Mouse (Mus musculus) neural tube, embryonic 12.5 days (tissue): ENCODE measurements around the gene Gtf2h3. TPM values are rescaled to one million over a fixed set of nuclear protein-coding genes. Genes with fewer than 3 reads are reported as not detected.
A peak's percentile ranks its signal among the peaks of the same experiment; 100 is the strongest.

ENCODE experiments used
- ATAC-seq: fragments of 200-750 bp; cut with Nextera tagmentation; 2 replicates; pipeline ENCODE4 v1.8.0; 2017; ENCODE audit warnings: low read depth, mild to moderate bottlenecking, moderate TSS enrichment, moderate library complexity; ENCODE audit not compliant: low FRiP score
- H3K27ac ChIP-seq: fragments of 300-500 bp; sonication (generic); 2 replicates; pipeline ENCODE4 v1.5.1; 2016
- H3K27me3 ChIP-seq: fragments of 300-500 bp; sonication (generic); replicated peaks from 2 replicates; pipeline ENCODE4 v1.6.1; 2016; ENCODE audit warnings: mild to moderate bottlenecking
- H3K36me3 ChIP-seq: fragments of 300-500 bp; sonication (generic); 2 replicates; pipeline ENCODE4 v1.6.1; 2016; ENCODE audit warnings: mild to moderate bottlenecking
- H3K4me1 ChIP-seq: fragments of 300-500 bp; sonication (generic); 2 replicates; pipeline ENCODE4 v1.6.1; 2016
- H3K4me2 ChIP-seq: fragments of 300-500 bp; sonication (generic); replicated peaks from 2 replicates; pipeline ENCODE4 v1.6.1; 2016; ENCODE audit warnings: mild to moderate bottlenecking
- H3K4me3 ChIP-seq: fragments of 300-500 bp; sonication (generic); 2 replicates; pipeline ENCODE4 v1.5.1; 2016
- H3K9ac ChIP-seq: fragments of 300-500 bp; sonication (generic); 2 replicates; pipeline ENCODE4 v1.6.1; 2016; ENCODE audit warnings: mild to moderate bottlenecking
- H3K9me3 ChIP-seq: fragments of 300-500 bp; sonication (generic); 2 replicates; pipeline ENCODE4 v1.6.1; 2016; ENCODE audit warnings: mild to moderate bottlenecking
- WGBS: fragments of 180-500 bp; shearing (Covaris S2); methylation state at CpG from one replicate; pipeline ENCODE4 v1.1.7; 2016; 5-methylcytosine and 5-hydroxymethylcytosine counted together
- polyA plus RNA-seq: library from polyadenylated mRNA; unstranded; fragments of >200 nt; fragmentation: Nextera tagmentation; extraction: Ambion mirVana; gene quantifications from 2 replicates; pipeline ENCODE4 v1.2.1, GENCODE M21; 2016

The Gtf2h3 gene
- 62.0 and 71.2 TPM in 2 replicates for polyA plus RNA-seq

DNA sequence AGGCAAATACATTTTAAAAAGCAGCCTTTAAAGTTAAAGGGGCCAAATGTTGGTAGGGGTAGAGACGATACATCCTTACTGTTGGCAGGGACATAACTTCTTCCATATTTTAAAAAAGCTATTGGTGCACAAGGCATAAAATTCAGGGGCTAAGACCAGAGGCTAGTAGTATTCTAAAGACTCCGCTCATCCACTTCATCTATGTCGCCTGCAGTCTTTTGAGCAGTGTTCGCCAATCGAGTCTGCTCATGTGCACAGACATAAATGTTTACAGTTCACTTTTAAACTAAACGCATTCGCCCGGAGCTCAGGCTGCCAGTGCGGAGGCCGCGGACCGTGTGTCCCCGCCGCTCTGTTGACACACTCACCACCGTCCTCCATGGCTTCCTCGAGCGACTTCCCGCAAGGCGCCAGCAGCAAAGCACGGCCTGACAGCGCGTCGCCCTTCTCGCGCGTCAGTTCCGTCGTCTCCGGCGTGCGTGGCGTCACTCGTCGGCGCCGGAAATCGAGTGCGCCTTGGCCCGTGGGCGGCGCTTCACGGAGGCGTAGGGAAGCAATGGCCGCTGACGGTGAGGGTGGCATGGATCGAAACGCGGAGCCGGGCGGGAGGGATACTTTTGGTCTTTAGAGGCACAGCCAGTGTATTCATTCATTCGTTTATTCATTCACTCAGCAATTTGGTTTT is at the start of gene Gtf2h3, which contains the start of gene Eif2b1:
Gene Gtf2h3, plus strand, starts transcription at position 508 of the 685 bp plus-strand sequence.
Gene Eif2b1, minus strand, starts transcription at position 499 of the 685 bp plus-strand sequence.
- Histone ChIP-seq H3K27ac (no peak within 1 kb of the TSS), H3K9ac (peak within 1 kb of the TSS; percentile 68), H3K27me3 (no peaks in the 10 kb centered on the region), H3K36me3 (peaks cover 55% of the 10 kb centered on the region), H3K4me1 (peaks cover 21% of the 10 kb centered on the region), H3K4me2 (peak within 1 kb of the TSS; percentile 66), H3K4me3 (peak within 1 kb of the TSS; percentile 77), H3K9me3 (no peaks in the 10 kb centered on the region)
- ATAC-seq, result peak; percentile 92
- 1% methylated on average over 51 of the region's 51 CpGs for whole genome bisulfite sequencing

DNA sequence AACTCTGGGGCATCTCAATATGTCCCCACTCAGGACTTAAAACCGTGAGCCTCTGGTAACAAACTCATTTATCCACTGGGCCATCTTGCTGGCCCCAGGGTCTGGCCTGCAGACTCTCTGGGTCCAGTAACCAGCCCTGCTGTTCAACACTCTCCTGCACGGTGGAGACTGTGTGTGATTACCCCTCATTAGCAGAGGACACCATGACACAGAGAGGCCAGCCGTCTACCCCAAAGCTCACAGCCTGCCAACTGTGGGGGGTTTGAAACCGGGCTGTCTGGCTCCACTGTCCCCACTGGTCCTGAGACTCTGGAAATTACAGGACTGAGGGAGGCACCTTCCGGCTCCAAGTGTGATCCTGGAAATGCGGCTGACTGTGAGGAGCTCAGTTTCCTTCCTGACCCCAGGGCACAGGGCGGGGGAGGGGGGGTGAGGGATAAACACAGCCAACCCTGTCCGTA is 49.7 kb upstream of the Gtf2h3 start:
- 30% methylated on average over 8 of the region's 8 CpGs for WGBS
- 0 out of 2 replicates have a peak, but pooled peaks cover 3% of the 10 kb centered on the region for H3K36me3 ChIP-seq
- ATAC-seq, result no peak
- H3K4me2 ChIP-seq, result peak overlapping the region; percentile 83
- H3K27ac ChIP-seq, result no peak overlapping the region
- H3K27me3 ChIP-seq, result no peaks in the 10 kb centered on the region
- H3K9ac ChIP-seq, result peak overlapping the region; percentile 40
- H3K4me3 ChIP-seq, result peak overlapping the region; percentile 75
- H3K9me3 ChIP-seq, result no peaks in the 10 kb centered on the region
- H3K4me1 ChIP-seq, result peaks cover 38% of the 10 kb centered on the region

DNA sequence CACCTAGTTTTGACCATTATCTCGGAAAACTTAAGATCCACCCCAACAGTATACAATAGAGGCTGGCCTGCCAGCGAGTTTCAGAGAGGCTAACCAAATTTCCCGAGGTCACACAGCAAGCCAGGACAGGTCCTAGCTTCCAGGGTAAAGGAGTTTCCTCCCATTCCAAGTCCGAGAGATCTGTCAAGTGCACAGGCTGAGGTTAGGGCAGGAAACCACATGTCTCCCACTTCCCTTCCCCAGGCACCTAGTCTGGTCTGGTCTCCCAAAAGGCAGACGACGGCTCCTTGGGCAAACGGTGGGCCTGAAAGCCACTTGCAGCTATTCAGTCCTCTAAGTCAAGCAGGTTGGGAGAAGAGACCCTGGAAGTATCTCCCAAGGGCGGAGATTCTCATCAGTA is 49.2 kb upstream of the Gtf2h3 start:
- no peak for ATAC-seq
- H3K4me2 ChIP-seq, result peak overlapping the region; percentile 83
- WGBS, result 64% methylated on average over 8 of the region's 8 CpGs
- no peaks in the 10 kb centered on the region for H3K9me3 ChIP-seq
- peak overlapping the region; percentile 75; the same call in 1 of the 2 replicates for H3K4me3 ChIP-seq
- no peaks in the 10 kb centered on the region for H3K27me3 ChIP-seq
- H3K4me1 ChIP-seq, result peaks cover 38% of the 10 kb centered on the region
- 0 out of 2 replicates have a peak, but pooled peaks cover 3% of the 10 kb centered on the region for H3K36me3 ChIP-seq
- H3K27ac ChIP-seq, result no peak overlapping the region
- H3K9ac ChIP-seq, result peak overlapping the region; percentile 40; the same call in 1 of the 2 replicates

GRCm38 (mm10) chr5:124530655-124531582 is 48.0 kb upstream of the Gtf2h3 start, which contains the start of gene Rilpl1:
Gene Rilpl1, minus strand, starts transcription at chr5:124531391.
- H3K9ac ChIP-seq, result peak within 1 kb of the TSS; percentile 75
- WGBS, result under 1% methylated on average over 95 of the region's 96 CpGs
- H3K4me2 ChIP-seq, result peak within 1 kb of the TSS; percentile 83
- H3K4me1 ChIP-seq, result peaks cover 38% of the 10 kb centered on the region
- peak within 1 kb of the TSS; percentile 75 for H3K4me3 ChIP-seq
- H3K36me3 ChIP-seq, result 0 out of 2 replicates have a peak, but pooled peaks cover 3% of the 10 kb centered on the region
- no peaks in the 10 kb centered on the region for H3K27me3 ChIP-seq
- no peaks in the 10 kb centered on the region for H3K9me3 ChIP-seq
- peak; percentile 93 for ATAC-seq
- H3K27ac ChIP-seq, result peak within 1 kb of the TSS; percentile 42

DNA sequence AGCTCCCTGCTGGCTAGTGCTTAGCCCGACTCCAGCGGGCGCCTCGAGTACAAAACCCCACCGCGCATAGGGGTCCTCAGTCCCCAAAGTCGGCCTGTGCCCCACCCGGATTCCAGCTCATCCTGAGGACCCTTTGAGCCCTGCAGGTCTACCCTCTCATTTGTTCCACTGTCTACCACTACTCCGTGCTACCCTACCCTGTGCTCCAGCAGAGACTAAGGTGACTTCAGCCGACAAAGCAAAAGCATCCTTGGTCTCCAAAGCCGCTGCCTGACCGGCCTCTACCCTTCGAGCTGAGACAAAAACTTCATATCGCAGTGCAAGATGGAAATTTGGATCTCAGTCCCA is 47.4 kb upstream of the Gtf2h3 start:
- Histone ChIP-seq H3K36me3 (no peaks in the 10 kb centered on the region), H3K4me2 (peak overlapping the region; percentile 83), H3K27ac (peak overlapping the region; percentile 37; the same call in 1 of the 2 replicates), H3K4me3 (peak overlapping the region; percentile 75), H3K9ac (peak overlapping the region; percentile 75), H3K27me3 (no peaks in the 10 kb centered on the region), H3K4me1 (peaks cover 38% of the 10 kb centered on the region), H3K9me3 (no peaks in the 10 kb centered on the region)
- WGBS, result 13% methylated on average over 14 of the region's 14 CpGs
- ATAC-seq, result peak; percentile 59

DNA sequence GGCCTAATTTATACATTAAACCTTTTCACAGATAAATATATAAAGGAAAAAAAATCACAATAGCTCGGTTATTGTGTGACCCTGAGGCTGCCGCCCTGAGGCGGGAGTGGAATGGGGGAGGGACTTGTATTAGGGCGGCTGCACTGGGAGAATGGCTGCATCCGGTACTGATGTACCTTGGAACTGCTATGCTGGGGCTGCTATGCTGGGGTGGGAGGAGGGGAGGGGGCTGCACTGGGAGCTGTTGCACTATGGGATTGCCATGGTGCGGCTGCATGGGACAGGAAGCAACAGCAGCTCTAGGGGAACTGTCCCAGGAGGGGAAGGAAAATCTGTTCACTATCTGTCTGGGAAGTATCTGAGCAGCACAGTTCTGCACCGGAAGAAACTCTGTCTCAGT is 46.5 kb upstream of the Gtf2h3 start:
- no peak overlapping the region for H3K4me2 ChIP-seq
- no peaks in the 10 kb centered on the region for H3K36me3 ChIP-seq
- H3K27ac ChIP-seq, result no peak overlapping the region
- 0 out of 2 replicates have a peak, but pooled peaks cover 2% of the 10 kb centered on the region for H3K27me3 ChIP-seq
- no peak for ATAC-seq
- H3K4me3 ChIP-seq, result no peak overlapping the region
- H3K9me3 ChIP-seq, result no peaks in the 10 kb centered on the region
- peaks cover 38% of the 10 kb centered on the region for H3K4me1 ChIP-seq
- H3K9ac ChIP-seq, result no peak overlapping the region
- 40% methylated on average over 7 of the region's 7 CpGs for WGBS

GRCm38 (mm10) chr5:124535016-124535415 is 43.9 kb upstream of the Gtf2h3 start:
- H3K4me2 ChIP-seq, result no peak overlapping the region
- ATAC-seq, result no peak

DNA sequence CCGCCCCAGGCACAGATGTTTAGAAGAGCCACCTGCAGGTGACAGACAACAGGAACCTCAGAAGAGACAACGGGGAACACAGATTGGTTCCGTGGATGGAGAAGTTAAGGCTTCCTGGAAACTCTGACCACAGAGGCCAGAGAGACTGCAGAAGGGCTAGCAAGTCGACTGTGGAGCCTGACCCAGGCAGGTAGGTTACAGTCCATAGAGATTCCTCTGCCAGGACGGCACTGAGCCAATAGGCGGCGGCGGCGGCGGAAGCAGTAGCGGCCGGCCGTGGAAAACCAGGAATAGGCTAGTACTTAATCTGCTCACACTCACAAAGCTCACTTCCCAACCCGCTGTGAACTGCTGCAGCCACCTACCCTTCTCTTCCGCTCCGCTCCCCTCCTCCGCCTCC is 42.2 kb upstream of the Gtf2h3 start:
- Histone ChIP-seq H3K9ac (peak overlapping the region; percentile 33; the same call in 1 of the 2 replicates), H3K4me3 (no peak overlapping the region), H3K4me2 (peak overlapping the region; percentile 38), H3K36me3 (no peaks in the 10 kb centered on the region), H3K27ac (no peak overlapping the region), H3K4me1 (peaks cover 8% of the 10 kb centered on the region), H3K9me3 (no peaks in the 10 kb centered on the region), H3K27me3 (0 out of 2 replicates have a peak, but pooled peaks cover 2% of the 10 kb centered on the region)
- ATAC-seq, result no peak
- whole genome bisulfite sequencing, result 9% methylated on average over 17 of the region's 17 CpGs

More at GRCm38 (mm10) chr5:124535016-124535415, 43.9 kb upstream of the Gtf2h3 start:
- peaks cover 18% of the 10 kb centered on the region for H3K4me1 ChIP-seq
- no peak overlapping the region for H3K4me3 ChIP-seq
- H3K27ac ChIP-seq, result no peak overlapping the region
- no peaks in the 10 kb centered on the region for H3K36me3 ChIP-seq
- no peak overlapping the region for H3K9ac ChIP-seq
- WGBS, result 64% methylated on average over 5 of the region's 5 CpGs
- H3K9me3 ChIP-seq, result no peaks in the 10 kb centered on the region
- H3K27me3 ChIP-seq, result 0 out of 2 replicates have a peak, but pooled peaks cover 2% of the 10 kb centered on the region

DNA sequence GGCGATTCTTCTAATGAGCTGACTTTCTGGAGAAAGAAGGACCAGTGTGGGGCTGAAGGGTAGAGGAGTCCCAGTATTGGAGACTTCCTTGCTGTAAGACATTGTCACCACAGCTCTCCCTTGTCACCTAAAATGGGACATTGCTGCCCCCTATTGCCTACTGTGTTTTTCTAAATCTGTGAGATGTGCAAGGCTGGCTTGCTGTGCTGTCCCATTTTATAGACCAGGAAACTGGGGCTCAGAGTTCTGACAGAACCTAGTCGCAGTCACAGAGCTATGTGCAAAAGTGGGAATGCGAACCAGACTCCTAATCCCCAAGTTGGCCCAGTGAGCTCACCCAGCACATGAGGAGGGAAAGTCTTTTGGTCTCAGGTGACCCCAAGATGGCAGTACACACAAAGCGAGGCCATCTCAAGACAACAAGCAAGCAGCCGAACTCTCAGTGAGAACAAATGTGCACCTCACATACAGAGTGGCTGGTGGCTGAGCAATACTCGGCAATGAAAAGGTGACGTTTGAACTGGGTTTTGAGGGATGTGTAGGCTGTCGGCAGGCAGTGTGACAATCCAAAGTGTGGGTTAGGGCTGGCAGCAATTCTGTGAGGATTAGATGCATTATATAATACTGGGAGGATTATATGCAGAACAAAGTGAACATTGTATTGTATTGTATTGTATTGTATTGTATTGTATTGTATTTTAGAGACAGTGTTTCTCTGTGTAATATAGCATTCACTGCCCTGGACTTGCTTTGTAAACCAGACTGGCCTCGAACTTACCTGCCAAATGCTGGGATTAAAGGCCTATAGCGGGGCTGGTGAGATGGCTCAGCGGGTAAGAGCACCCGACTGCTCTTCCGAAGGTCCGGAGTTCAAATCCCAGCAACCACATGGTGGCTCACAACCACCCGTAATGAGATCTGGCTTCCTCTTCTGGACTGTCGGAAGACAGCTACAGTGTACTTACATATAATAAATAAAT is 39.8 kb upstream of the Gtf2h3 start:
- Histone ChIP-seq H3K27me3 (0 out of 2 replicates have a peak, but pooled peaks cover 2% of the 10 kb centered on the region), H3K27ac (no peak overlapping the region), H3K4me3 (no peak overlapping the region), H3K9me3 (no peaks in the 10 kb centered on the region), H3K4me2 (no peak overlapping the region), H3K9ac (no peak overlapping the region), H3K36me3 (peaks cover 2% of the 10 kb centered on the region), H3K4me1 (peaks cover 11% of the 10 kb centered on the region)
- no peak for ATAC-seq
- 80% methylated on average over 16 of the region's 16 CpGs for WGBS

DNA sequence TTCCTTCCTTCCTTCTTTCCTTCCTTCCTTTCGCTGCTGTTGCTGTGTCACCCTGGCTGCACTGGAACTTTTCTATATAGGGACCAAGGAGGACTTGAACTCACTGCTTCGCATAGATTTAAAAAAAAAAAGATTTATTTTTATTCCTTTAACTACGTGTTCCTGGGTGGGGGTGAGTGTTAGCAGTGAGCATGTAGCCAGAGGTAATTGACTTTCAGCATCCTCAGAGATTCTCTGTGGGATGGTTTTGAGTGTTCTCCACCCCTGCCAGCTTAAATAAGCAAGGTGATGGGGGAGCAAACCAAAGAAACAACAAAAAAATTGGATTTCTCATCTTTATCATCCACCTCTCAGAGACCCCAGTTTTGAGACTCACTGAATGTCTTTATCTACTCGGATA is 39.0 kb upstream of the Gtf2h3 start:
- H3K4me3 ChIP-seq, result no peak overlapping the region; the same call in 1 of the 2 replicates
- ATAC-seq, result no peak
- H3K9ac ChIP-seq, result no peak overlapping the region
- 76% methylated on average over 4 of the region's 4 CpGs for WGBS
- peaks cover 10% of the 10 kb centered on the region for H3K36me3 ChIP-seq
- peak overlapping the region; percentile 44 for H3K4me2 ChIP-seq
- 0 out of 2 replicates have a peak, but pooled peaks cover 2% of the 10 kb centered on the region for H3K27me3 ChIP-seq
- H3K9me3 ChIP-seq, result no peaks in the 10 kb centered on the region
- H3K27ac ChIP-seq, result no peak overlapping the region
- H3K4me1 ChIP-seq, result peaks cover 11% of the 10 kb centered on the region

- Histone ChIP-seq H3K4me2 (peak within 1 kb of the TSS; percentile 86), H3K9me3 (no peaks in the 10 kb centered on the region), H3K27ac (peak within 1 kb of the TSS; percentile 16), H3K36me3 (peaks cover 14% of the 10 kb centered on the region), H3K4me1 (peaks cover 11% of the 10 kb centered on the region), H3K27me3 (0 out of 2 replicates have a peak, but pooled peaks cover 2% of the 10 kb centered on the region), H3K9ac (peak within 1 kb of the TSS; percentile 92), H3K4me3 (peak within 1 kb of the TSS; percentile 93)
- WGBS, result 1% methylated on average over 35 of the region's 35 CpGs
- peak; percentile 96 for ATAC-seq
These were observed 38.6 kb upstream of the Gtf2h3 start, which contains the start of gene Tmed2 for GRCm38 (mm10) chr5:124540383-124540786. Gene Tmed2, plus strand, starts transcription at chr5:124540695.
